Mouse (Mus musculus): ENCODE measurements around the gene Fyco1.

- TF ChIP-seq CTCF (IDR thresholded peaks at IDR 0.05; ENCODE audit: low read depth) (no peak; the same call in 1 of the 2 replicates), EP300 (IDR thresholded peaks at IDR 0.05; ENCODE audit: low read depth) (no peak)
Measured at GRCm38 (mm10) chr9:123851062-123851712, 512 bp downstream of the Fyco1 start.
